Mouse (Mus musculus): ENCODE results near the gene Gm17324. TPM values are rescaled to one million over a fixed set of nuclear protein-coding genes. Genes with fewer than 3 reads are reported as not detected.
"Not testable (repeated sequence)": the region's sequence is repeated elsewhere in the genome, so short reads cannot be mapped to it uniquely, and the experiment has no call there.

The Gm17324 gene
- polyA plus RNA-seq (2015; fragmentation: Nextera tagmentation; extraction: Ambion mirVana) = 0.17 and 0.39 TPM in 2 replicates

DNA sequence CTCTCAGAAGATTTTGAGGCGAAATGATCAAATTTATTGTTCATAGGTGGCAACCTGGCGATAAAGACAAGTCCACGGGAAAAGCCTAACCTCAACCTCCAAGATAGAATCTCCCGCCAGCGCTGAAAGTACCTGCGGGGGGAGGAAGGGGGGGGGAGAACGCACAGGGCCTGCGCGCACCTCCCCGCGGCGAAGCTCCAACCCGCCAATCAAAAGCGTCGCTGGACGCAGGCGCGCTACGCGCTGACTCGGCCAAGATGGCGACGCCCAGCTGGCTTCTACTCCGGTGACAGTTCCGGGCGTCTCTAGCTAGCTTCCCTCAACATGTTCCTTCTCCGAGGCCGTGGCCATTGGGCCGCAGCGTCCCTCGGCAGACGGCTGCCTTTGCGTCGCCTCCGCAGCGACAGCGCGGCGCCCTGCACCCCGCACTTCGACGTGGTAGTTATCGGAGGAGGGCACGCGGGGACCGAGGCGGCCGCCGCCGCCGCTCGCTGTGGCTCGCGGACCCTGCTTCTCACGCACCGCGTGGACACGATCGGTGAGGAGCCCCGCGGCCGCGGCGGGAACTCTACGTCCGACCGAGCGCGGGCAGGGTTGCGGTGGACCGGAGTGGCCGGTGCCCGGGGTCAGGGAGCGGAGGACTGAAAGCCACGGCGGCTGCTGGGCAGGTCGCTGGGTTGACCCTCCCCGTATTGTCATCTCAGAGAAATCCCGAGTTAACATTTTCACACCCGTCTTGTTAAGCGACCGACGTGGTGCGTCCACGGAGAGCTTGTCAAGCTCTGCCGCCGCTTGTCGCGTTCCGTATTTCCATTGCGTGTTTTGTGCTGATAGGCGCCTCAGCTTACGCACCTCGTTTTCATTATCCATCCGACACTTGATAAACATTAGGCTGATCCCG, at the start of gene Gm17324, which contains the start of gene Mto1:
Gene Gm17324, minus strand, starts transcription at position 814 of the 901 bp plus-strand sequence.
Gene Mto1, plus strand, starts transcription at position 236 of the 901 bp plus-strand sequence.
- peak within 1 kb of the TSS; percentile 99 for H3K4me3 ChIP-seq (ENCODE audit: low read depth, low read length)
- no peaks in the 10 kb centered on the region for H3K9me3 ChIP-seq (ENCODE audit: control insufficient read depth)
- ATAC-seq = peak; percentile 90
- H3K4me2 ChIP-seq (replicated peaks; ENCODE audit: low read depth) = peak within 1 kb of the TSS; percentile 83
- under 1% methylated on average over 95 of the region's 96 CpGs for WGBS
- peak within 1 kb of the TSS; percentile 95 for H3K9ac ChIP-seq (ENCODE audit: low read depth, low read length)
- H3K27me3 ChIP-seq (replicated peaks; ENCODE audit: control insufficient read depth, insufficient read depth, low read length) = peaks cover 16% of the 10 kb centered on the region; the same call in 1 of the 2 replicates
- H3K27ac ChIP-seq (ENCODE audit: low read depth, low read length) = peak within 1 kb of the TSS; percentile 89
- no peaks in the 10 kb centered on the region for H3K4me1 ChIP-seq (replicated peaks; ENCODE audit: control insufficient read depth, insufficient read depth, low read length)
- H3K36me3 ChIP-seq (ENCODE audit: control insufficient read depth, insufficient read depth) = peaks cover 19% of the 10 kb centered on the region; the same call in 1 of the 2 replicates
- no peak for TF ChIP-seq CTCF (IDR thresholded peaks at IDR 0.05; ENCODE audit: low read depth)

DNA sequence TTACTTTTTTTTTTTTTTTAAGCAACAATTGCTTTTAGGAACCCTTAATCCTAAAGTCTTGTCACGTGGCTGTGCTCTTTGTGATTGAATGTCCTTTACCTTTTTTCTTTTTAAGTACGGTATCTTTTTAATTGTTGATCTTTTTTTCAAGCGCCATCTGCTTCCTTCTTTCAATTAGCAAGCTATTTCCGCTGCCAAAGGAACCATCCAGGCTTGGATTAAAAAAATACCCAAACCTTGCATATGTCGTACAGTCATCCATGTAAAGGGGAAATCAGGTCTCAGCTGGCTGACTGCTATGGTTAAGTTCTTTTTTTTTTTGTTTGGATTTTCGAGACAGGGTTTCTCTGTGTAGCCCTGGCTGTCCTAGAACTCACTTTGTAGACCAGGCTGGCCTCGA, 44.6 kb upstream of the Gm17324 start:
- TF ChIP-seq CTCF (IDR thresholded peaks at IDR 0.05; ENCODE audit: low read depth) = no peak
- no peak overlapping the region for H3K27ac ChIP-seq (ENCODE audit: low read depth, low read length)
- 87% methylated on average over 7 of the region's 7 CpGs for WGBS
- no peak for ATAC-seq
- H3K9ac ChIP-seq (ENCODE audit: low read depth, low read length) = no peak overlapping the region
- H3K4me1 ChIP-seq (replicated peaks; ENCODE audit: control insufficient read depth, insufficient read depth, low read length) = no peaks in the 10 kb centered on the region
- no peak overlapping the region for H3K4me3 ChIP-seq (ENCODE audit: low read depth, low read length)
- H3K27me3 ChIP-seq (replicated peaks; ENCODE audit: control insufficient read depth, insufficient read depth, low read length) = no peaks in the 10 kb centered on the region
- H3K4me2 ChIP-seq (replicated peaks; ENCODE audit: low read depth) = no peak overlapping the region
- H3K9me3 ChIP-seq (ENCODE audit: control insufficient read depth) = no peaks in the 10 kb centered on the region
- H3K36me3 ChIP-seq (ENCODE audit: control insufficient read depth, insufficient read depth) = no peaks in the 10 kb centered on the region

DNA sequence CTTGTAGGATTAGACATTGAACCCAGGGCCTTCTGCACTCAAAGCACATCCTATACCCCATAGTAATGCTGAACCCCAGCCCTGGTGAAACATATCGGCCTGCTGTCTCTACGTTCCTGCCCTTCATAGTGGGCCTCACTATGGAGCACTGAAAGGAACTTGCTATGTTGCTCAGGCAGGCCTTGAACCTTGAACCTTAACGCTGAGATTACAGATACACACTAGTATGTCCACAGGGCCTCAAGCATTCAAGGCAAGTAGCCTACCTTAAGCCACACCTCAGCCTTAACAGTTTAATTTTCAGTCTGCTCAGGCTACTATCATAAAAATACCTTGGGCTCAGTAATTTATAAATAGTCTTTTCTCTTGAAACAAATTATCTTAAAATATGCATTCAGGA, 43.7 kb upstream of the Gm17324 start:
- no peak overlapping the region for H3K4me2 ChIP-seq (replicated peaks; ENCODE audit: low read depth)
- H3K4me3 ChIP-seq (ENCODE audit: low read depth, low read length) = no peak overlapping the region
- no peaks in the 10 kb centered on the region for H3K36me3 ChIP-seq (ENCODE audit: control insufficient read depth, insufficient read depth)
- peak; percentile 92 for ATAC-seq
- H3K9ac ChIP-seq (ENCODE audit: low read depth, low read length) = no peak overlapping the region
- H3K4me1 ChIP-seq (replicated peaks; ENCODE audit: control insufficient read depth, insufficient read depth, low read length) = no peaks in the 10 kb centered on the region
- WGBS = 49% methylated on average over 3 of the region's 3 CpGs
- no peaks in the 10 kb centered on the region for H3K27me3 ChIP-seq (replicated peaks; ENCODE audit: control insufficient read depth, insufficient read depth, low read length)
- peak overlapping the region; percentile 57 for H3K27ac ChIP-seq (ENCODE audit: low read depth, low read length)
- no peaks in the 10 kb centered on the region for H3K9me3 ChIP-seq (ENCODE audit: control insufficient read depth)
- TF ChIP-seq CTCF (IDR thresholded peaks at IDR 0.05; ENCODE audit: low read depth) = no peak

DNA sequence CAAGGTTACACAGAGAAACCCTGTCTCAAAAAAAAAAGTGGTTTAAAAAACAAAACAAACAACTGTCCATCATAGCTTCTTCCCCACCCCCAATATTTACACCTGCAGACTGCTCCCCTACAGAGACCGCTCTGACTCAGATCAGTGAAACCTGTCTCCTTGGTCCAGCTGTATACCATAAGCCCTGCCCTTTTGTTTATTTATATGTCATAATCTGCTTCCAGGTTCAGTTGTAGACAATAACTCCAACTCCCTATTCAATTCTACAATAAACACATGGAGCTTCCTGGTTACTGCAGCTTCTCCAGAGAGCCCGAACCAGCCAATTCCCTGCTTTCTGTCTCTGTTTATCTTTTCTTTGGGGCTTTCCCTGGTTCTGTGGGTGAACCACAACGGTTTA, 42.6 kb upstream of the Gm17324 start:
- peak overlapping the region; percentile 57 for H3K27ac ChIP-seq (ENCODE audit: low read depth, low read length)
- H3K27me3 ChIP-seq (replicated peaks; ENCODE audit: control insufficient read depth, insufficient read depth, low read length) = no peaks in the 10 kb centered on the region
- H3K9ac ChIP-seq (ENCODE audit: low read depth, low read length) = no peak overlapping the region
- no peak overlapping the region for H3K4me3 ChIP-seq (ENCODE audit: low read depth, low read length)
- WGBS = 29% methylated on average over 3 of the region's 3 CpGs
- no peak overlapping the region for H3K4me2 ChIP-seq (replicated peaks; ENCODE audit: low read depth)
- no peak for TF ChIP-seq CTCF (IDR thresholded peaks at IDR 0.05; ENCODE audit: low read depth)
- no peaks in the 10 kb centered on the region for H3K36me3 ChIP-seq (ENCODE audit: control insufficient read depth, insufficient read depth)
- ATAC-seq = no peak
- H3K4me1 ChIP-seq (replicated peaks; ENCODE audit: control insufficient read depth, insufficient read depth, low read length) = no peaks in the 10 kb centered on the region
- H3K9me3 ChIP-seq (ENCODE audit: control insufficient read depth) = no peaks in the 10 kb centered on the region

DNA sequence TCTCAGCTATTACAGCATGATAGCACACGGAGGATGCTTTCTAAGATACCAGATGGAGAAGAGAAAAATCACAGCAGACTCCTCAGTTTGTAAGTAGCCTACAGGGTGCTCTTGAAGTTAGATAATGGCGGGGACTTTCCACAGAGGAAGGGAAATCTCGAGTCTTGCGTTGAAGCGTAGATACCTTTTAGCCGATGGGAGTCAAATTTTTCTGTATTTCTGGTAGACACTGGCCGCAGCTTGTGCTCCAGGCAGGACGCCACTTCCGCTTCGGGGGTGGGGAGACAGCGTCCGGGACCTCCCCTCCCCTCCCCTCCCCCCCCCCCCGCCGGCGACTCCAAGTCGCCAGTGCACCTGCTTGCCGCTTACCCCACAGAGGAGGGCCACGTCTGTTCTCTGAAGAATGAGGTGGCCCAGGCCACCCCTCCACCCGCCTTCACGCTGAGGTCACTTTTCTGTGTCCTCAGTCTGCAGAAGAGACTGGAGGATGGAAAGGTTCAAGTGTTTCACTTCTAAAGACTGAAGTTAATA, 40.4 kb upstream of the Gm17324 start, which contains the start of gene Eef1a1:
Gene Eef1a1, minus strand, starts transcription at position 262 of the 531 bp plus-strand sequence.
- H3K4me2 ChIP-seq (replicated peaks; ENCODE audit: low read depth) = peak within 1 kb of the TSS; percentile 63
- no peaks in the 10 kb centered on the region for H3K9me3 ChIP-seq (ENCODE audit: control insufficient read depth)
- ATAC-seq = 0 out of 2 replicates have a peak, but pooled peaks have one; percentile 20
- H3K36me3 ChIP-seq (ENCODE audit: control insufficient read depth, insufficient read depth) = no peaks in the 10 kb centered on the region
- 2% methylated on average over 19 of the region's 20 CpGs for WGBS
- H3K27ac ChIP-seq (ENCODE audit: low read depth, low read length) = peak within 1 kb of the TSS; percentile 30
- H3K9ac ChIP-seq (ENCODE audit: low read depth, low read length) = peak within 1 kb of the TSS; percentile 48
- TF ChIP-seq CTCF (IDR thresholded peaks at IDR 0.05; ENCODE audit: low read depth) = no peak
- H3K4me1 ChIP-seq (replicated peaks; ENCODE audit: control insufficient read depth, insufficient read depth, low read length) = no peaks in the 10 kb centered on the region
- peak within 1 kb of the TSS; percentile 36 for H3K4me3 ChIP-seq (ENCODE audit: low read depth, low read length)
- no peaks in the 10 kb centered on the region for H3K27me3 ChIP-seq (replicated peaks; ENCODE audit: control insufficient read depth, insufficient read depth, low read length)

DNA sequence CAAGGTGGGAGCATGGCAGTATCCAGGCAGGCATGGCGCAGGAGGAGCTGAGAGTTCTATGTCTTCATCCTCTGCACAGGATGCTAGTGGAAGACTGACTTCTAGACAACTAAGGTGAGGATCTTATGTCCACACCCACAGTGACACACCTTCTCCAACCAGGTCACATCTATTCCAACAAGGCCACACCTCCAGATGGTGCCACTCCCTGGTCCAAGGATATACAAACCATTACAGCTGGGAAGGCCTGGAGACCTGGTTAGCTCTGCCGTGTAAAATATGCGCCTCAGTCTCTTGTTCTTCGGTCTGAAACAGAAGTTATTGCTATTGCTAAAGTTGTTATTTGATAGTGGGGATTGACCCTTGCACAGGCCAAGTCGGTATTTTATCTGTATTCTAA, 39.4 kb upstream of the Gm17324 start:
- peak overlapping the region; percentile 63; the same call in 1 of the 2 replicates for H3K4me2 ChIP-seq (replicated peaks; ENCODE audit: low read depth)
- not testable (repeated sequence) for H3K27me3 ChIP-seq (replicated peaks; ENCODE audit: control insufficient read depth, insufficient read depth, low read length); ATAC-seq; H3K36me3 ChIP-seq (ENCODE audit: control insufficient read depth, insufficient read depth); H3K9ac ChIP-seq (ENCODE audit: low read depth, low read length); H3K27ac ChIP-seq (ENCODE audit: low read depth, low read length); H3K4me1 ChIP-seq (replicated peaks; ENCODE audit: control insufficient read depth, insufficient read depth, low read length); H3K4me3 ChIP-seq (ENCODE audit: low read depth, low read length); H3K9me3 ChIP-seq (ENCODE audit: control insufficient read depth)
- WGBS = 57% methylated on average over 5 of the region's 5 CpGs

Data from intestine, postnatal 0 days (tissue).